Mouse (Mus musculus): ENCODE data around the gene Iqgap3. TPM values are rescaled to one million over a fixed set of nuclear protein-coding genes. Genes with fewer than 3 reads are reported as not detected.
A peak's percentile ranks its signal among the peaks of the same experiment; 100 is the strongest.

Iqgap3 gene
- total and polyA plus RNA-seq, 3 experiments: 0.69 to 3.6 (median 1.1) TPM

- DNase-seq: no peak
Measured at GRCm38 (mm10) chr3:88094126-88094525, 12.4 kb downstream of the Iqgap3 start.

GRCm38 (mm10) chr3:88097666-88098065 lies 15.9 kb downstream of the Iqgap3 start:
- DNase-seq: no peak

- DNase-seq: no peak
Measured at GRCm38 (mm10) chr3:88100251-88100650, 18.5 kb downstream of the Iqgap3 start.

- DNase-seq: peak; percentile 41
Measured at GRCm38 (mm10) chr3:88101736-88102135, 20.0 kb downstream of the Iqgap3 start.

- peak; percentile 12 for DNase-seq
Measured at GRCm38 (mm10) chr3:88102196-88102595, 20.4 kb downstream of the Iqgap3 start.

- peak; percentile 19 for DNase-seq
Measured at GRCm38 (mm10) chr3:88102611-88103010, 20.8 kb downstream of the Iqgap3 start.

- no peak for DNase-seq
Measured at GRCm38 (mm10) chr3:88106126-88106525, 24.4 kb downstream of the Iqgap3 start.

GRCm38 (mm10) chr3:88109126-88109525 lies 27.4 kb downstream of the Iqgap3 start:
- DNase-seq: no peak

GRCm38 (mm10) chr3:88114396-88114795 lies 32.6 kb downstream of the Iqgap3 start:
- DNase-seq: no peak

GRCm38 (mm10) chr3:88120117-88120651 lies 38.4 kb downstream of the Iqgap3 start:
- no peak for DNase-seq

- DNase-seq: no peak
Measured at GRCm38 (mm10) chr3:88121164-88122131, 39.7 kb downstream of the Iqgap3 start.

- no peak for DNase-seq
Measured at GRCm38 (mm10) chr3:88125195-88125594, 43.4 kb downstream of the Iqgap3 start.

- peak; percentile 81 for DNase-seq
Measured at GRCm38 (mm10) chr3:88126181-88126580, 44.4 kb downstream of the Iqgap3 start.

GRCm38 (mm10) chr3:88127636-88128035 lies 45.9 kb downstream of the Iqgap3 start:
- no peak for DNase-seq

- DNase-seq: peak; percentile 23
Measured at GRCm38 (mm10) chr3:88128056-88128455, 46.3 kb downstream of the Iqgap3 start.

GRCm38 (mm10) chr3:88129006-88129405 lies 47.2 kb downstream of the Iqgap3 start:
- peak; percentile 34 for DNase-seq

GRCm38 (mm10) chr3:88131071-88131470 lies 49.3 kb downstream of the Iqgap3 start:
- peak; percentile 74 for DNase-seq

- no peak for DNase-seq
Measured at GRCm38 (mm10) chr3:88132492-88132891, 50.7 kb downstream of the Iqgap3 start.

- DNase-seq: no peak
Measured at GRCm38 (mm10) chr3:88133187-88133771, 51.5 kb downstream of the Iqgap3 start.

GRCm38 (mm10) chr3:88136346-88136745 lies 54.6 kb downstream of the Iqgap3 start:
- peak; percentile 13 for DNase-seq

- peak; percentile 71 for DNase-seq
Measured at GRCm38 (mm10) chr3:88136945-88137494, 55.2 kb downstream of the Iqgap3 start.

- no peak for DNase-seq
Measured at GRCm38 (mm10) chr3:88137821-88138220, 56.0 kb downstream of the Iqgap3 start.
